Mouse (Mus musculus) olfactory bulb, adult 2 months (tissue): ENCODE results near the gene Mrps27.

ENCODE experiments used
- CTCF ChIP-seq: fragments of 200-500 bp; IDR thresholded peaks from 2 replicates; pipeline ENCODE4 v1.5.1; 2012; ENCODE audit warnings: low read depth, mild to moderate bottlenecking, low read length, moderate library complexity; ENCODE audit not compliant: insufficient read depth
- POLR2A ChIP-seq: fragments of 200-500 bp; IDR thresholded peaks from 2 replicates; pipeline ENCODE4 v1.6.1; 2012; ENCODE audit warnings: mild to moderate bottlenecking, low read depth, low read length, moderate library complexity; ENCODE audit not compliant: insufficient read depth

- TF ChIP-seq CTCF = no peak
- TF ChIP-seq POLR2A = no peak
These were observed 12.1 kb downstream of the Mrps27 start for GRCm38 (mm10) chr13:99356428-99357265.
